Mouse (Mus musculus): Measurements from ENCODE around the gene Btnl9. TPM values are rescaled to one million over a fixed set of nuclear protein-coding genes. Genes with fewer than 3 reads are reported as not detected.

The Btnl9 gene
- 0.07 TPM for polyA plus RNA-seq (2015; fragmentation: Illumina TruSeq; extraction: RNeasy Lipid Tissue Mini Kit (QIAGEN cat#74804); ENCODE audit: low read depth, low replicate concordance)

DNA sequence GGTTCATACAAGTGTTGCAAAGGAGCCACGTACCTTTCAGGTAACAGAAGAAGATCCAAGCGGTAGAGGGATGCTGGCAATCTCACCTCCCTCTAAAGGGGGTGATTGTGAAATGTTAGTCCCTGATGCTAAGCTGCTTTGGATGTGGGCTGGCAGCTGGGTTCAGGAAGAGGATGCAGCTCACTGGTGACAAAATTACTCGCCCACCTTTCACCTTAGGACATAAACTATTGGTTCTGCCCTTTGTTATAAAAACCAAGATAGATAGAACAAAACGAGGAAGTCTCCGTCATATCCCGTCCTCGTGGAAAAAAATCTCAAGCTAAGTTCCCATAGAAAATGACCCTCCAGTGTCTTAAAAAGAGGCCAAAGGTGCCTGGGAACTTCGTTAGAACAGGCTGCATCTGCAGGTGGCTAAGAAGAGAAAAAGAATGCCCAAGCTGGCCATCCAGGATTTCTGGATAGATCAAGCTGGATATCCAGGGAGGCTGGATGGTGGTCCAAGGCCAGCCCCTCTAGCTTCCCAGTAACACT, at the start of gene Btnl9:
Gene Btnl9 (minus strand): TSS at position 205 of the 534 bp plus-strand sequence.

DNA sequence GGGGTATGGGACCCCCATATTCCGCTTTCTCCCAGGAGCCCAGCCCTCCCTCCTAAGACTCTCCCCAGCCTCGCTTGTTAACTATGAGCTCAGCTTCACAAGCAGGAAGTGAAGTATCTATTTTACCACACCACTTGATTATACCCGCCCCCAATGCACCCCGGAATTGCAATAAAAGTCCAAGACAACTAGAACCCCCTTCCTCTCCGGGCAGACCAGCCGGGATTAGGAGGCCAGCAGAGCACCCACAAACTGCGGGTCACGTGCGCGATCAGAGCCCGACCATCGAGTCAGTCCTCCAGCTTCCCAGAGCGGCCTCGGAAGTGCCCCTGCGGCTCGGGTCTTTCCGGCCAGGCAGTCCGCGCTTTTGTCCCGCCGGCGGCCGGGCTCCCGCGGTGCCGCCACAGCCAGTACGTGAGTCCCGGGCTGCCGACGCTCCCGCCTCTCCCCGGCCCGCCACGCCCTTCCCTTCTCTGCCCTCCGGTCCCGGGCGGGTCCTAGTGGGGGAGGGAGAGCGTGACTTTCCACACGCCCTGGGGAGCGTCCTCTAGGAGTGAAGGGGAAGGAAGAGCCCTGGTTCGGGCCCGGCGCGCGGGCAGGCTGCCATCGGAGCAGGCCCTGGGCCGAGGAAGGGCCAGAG, 16.3 kb upstream of the Btnl9 start, which contains the start of gene Zfp62:
Gene Zfp62 (plus strand): TSS at position 164 of the 640 bp plus-strand sequence.

DNA sequence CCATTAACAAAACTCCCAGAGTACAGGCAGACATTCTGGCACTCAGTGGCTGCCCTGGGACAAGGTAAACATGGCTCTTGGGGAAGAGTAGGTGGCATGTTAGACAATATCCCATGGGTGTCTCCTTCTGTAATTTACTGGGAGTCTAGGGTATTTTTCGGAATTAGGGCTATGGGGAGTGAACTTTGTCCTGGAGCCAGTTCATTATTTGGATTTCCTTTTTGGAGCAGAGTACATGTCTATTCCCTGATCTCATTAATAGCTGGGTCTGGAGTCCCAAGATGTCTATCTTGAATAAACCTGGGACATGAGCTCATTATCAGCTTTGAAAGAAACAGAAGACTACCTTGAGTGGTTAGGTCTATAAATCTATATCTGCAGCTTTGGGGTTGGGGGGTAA, 32.9 kb downstream of the Btnl9 start, which contains the start of gene Olfr1394:
Gene Olfr1394 (plus strand): TSS at position 301 of the 400 bp plus-strand sequence.

GRCm38 (mm10) chr11:49141974-49142373, 45.0 kb downstream of the Btnl9 start, which contains the start of gene Olfr1395:
Gene Olfr1395, plus strand, starts transcription at chr11:49142274.

Other genes with a start within 250 kb of the Btnl9 start
- 1.7 TPM for gene Psme2b, start 241.0 kb downstream of the Btnl9 start, polyA plus RNA-seq (2015; fragmentation: Illumina TruSeq; extraction: RNeasy Lipid Tissue Mini Kit (QIAGEN cat#74804); ENCODE audit: low read depth, low replicate concordance)
- not detected for gene Olfr56, start 208.3 kb downstream of the Btnl9 start, polyA plus RNA-seq (2015; fragmentation: Illumina TruSeq; extraction: RNeasy Lipid Tissue Mini Kit (QIAGEN cat#74804); ENCODE audit: low read depth, low replicate concordance)
- 1.6 TPM for gene 9930111J21Rik1, start 207.8 kb downstream of the Btnl9 start, polyA plus RNA-seq (2015; fragmentation: Illumina TruSeq; extraction: RNeasy Lipid Tissue Mini Kit (QIAGEN cat#74804); ENCODE audit: low read depth, low replicate concordance)
- not detected for gene Gm12185, start 194.9 kb downstream of the Btnl9 start, polyA plus RNA-seq (2015; fragmentation: Illumina TruSeq; extraction: RNeasy Lipid Tissue Mini Kit (QIAGEN cat#74804); ENCODE audit: low read depth, low replicate concordance)
- gene Tgtp1, start 193.0 kb downstream of the Btnl9 start, polyA plus RNA-seq (2015; fragmentation: Illumina TruSeq; extraction: RNeasy Lipid Tissue Mini Kit (QIAGEN cat#74804); ENCODE audit: low read depth, low replicate concordance), result 1.6 TPM
- 1.9 TPM for gene 9930111J21Rik2, start 135.9 kb downstream of the Btnl9 start, polyA plus RNA-seq (2015; fragmentation: Illumina TruSeq; extraction: RNeasy Lipid Tissue Mini Kit (QIAGEN cat#74804); ENCODE audit: low read depth, low replicate concordance)
- 1.4 TPM for gene Tgtp2, start 123.0 kb downstream of the Btnl9 start, polyA plus RNA-seq (2015; fragmentation: Illumina TruSeq; extraction: RNeasy Lipid Tissue Mini Kit (QIAGEN cat#74804); ENCODE audit: low read depth, low replicate concordance)
- gene Ifi47, start 110.6 kb downstream of the Btnl9 start, polyA plus RNA-seq (2015; fragmentation: Illumina TruSeq; extraction: RNeasy Lipid Tissue Mini Kit (QIAGEN cat#74804); ENCODE audit: low read depth, low replicate concordance), result 2.4 TPM
- not detected for gene Olfr1396, start 72.3 kb downstream of the Btnl9 start, polyA plus RNA-seq (2015; fragmentation: Illumina TruSeq; extraction: RNeasy Lipid Tissue Mini Kit (QIAGEN cat#74804); ENCODE audit: low read depth, low replicate concordance)
- gene Olfr1395, start 44.9 kb downstream of the Btnl9 start, polyA plus RNA-seq (2015; fragmentation: Illumina TruSeq; extraction: RNeasy Lipid Tissue Mini Kit (QIAGEN cat#74804); ENCODE audit: low read depth, low replicate concordance), result not detected
- not detected for gene Olfr1394, start 32.8 kb downstream of the Btnl9 start, polyA plus RNA-seq (2015; fragmentation: Illumina TruSeq; extraction: RNeasy Lipid Tissue Mini Kit (QIAGEN cat#74804); ENCODE audit: low read depth, low replicate concordance)
- 28.5 TPM for gene Zfp62, start 16.1 kb upstream of the Btnl9 start, polyA plus RNA-seq (2015; fragmentation: Illumina TruSeq; extraction: RNeasy Lipid Tissue Mini Kit (QIAGEN cat#74804); ENCODE audit: low read depth, low replicate concordance)
- gene Mgat1, start 57.0 kb upstream of the Btnl9 start, polyA plus RNA-seq (2015; fragmentation: Illumina TruSeq; extraction: RNeasy Lipid Tissue Mini Kit (QIAGEN cat#74804); ENCODE audit: low read depth, low replicate concordance), result 50.2 TPM
- 0.80 TPM for gene Olfr1393, start 91.1 kb upstream of the Btnl9 start, polyA plus RNA-seq (2015; fragmentation: Illumina TruSeq; extraction: RNeasy Lipid Tissue Mini Kit (QIAGEN cat#74804); ENCODE audit: low read depth, low replicate concordance)
- gene Olfr1392, start 98.1 kb upstream of the Btnl9 start, polyA plus RNA-seq (2015; fragmentation: Illumina TruSeq; extraction: RNeasy Lipid Tissue Mini Kit (QIAGEN cat#74804); ENCODE audit: low read depth, low replicate concordance), result not detected
- not detected for gene Olfr10, start 117.6 kb upstream of the Btnl9 start, polyA plus RNA-seq (2015; fragmentation: Illumina TruSeq; extraction: RNeasy Lipid Tissue Mini Kit (QIAGEN cat#74804); ENCODE audit: low read depth, low replicate concordance)
- not detected for gene Olfr1391, start 135.6 kb upstream of the Btnl9 start, polyA plus RNA-seq (2015; fragmentation: Illumina TruSeq; extraction: RNeasy Lipid Tissue Mini Kit (QIAGEN cat#74804); ENCODE audit: low read depth, low replicate concordance)
- gene Olfr1390, start 148.0 kb upstream of the Btnl9 start, polyA plus RNA-seq (2015; fragmentation: Illumina TruSeq; extraction: RNeasy Lipid Tissue Mini Kit (QIAGEN cat#74804); ENCODE audit: low read depth, low replicate concordance), result not detected
- gene Olfr1389, start 235.9 kb upstream of the Btnl9 start, polyA plus RNA-seq (2015; fragmentation: Illumina TruSeq; extraction: RNeasy Lipid Tissue Mini Kit (QIAGEN cat#74804); ENCODE audit: low read depth, low replicate concordance), result not detected
- gene Olfr1388, start 249.5 kb upstream of the Btnl9 start, polyA plus RNA-seq (2015; fragmentation: Illumina TruSeq; extraction: RNeasy Lipid Tissue Mini Kit (QIAGEN cat#74804); ENCODE audit: low read depth, low replicate concordance), result 0.13 TPM